Mouse (Mus musculus): ENCODE results near the gene Ccdc174.

DNA sequence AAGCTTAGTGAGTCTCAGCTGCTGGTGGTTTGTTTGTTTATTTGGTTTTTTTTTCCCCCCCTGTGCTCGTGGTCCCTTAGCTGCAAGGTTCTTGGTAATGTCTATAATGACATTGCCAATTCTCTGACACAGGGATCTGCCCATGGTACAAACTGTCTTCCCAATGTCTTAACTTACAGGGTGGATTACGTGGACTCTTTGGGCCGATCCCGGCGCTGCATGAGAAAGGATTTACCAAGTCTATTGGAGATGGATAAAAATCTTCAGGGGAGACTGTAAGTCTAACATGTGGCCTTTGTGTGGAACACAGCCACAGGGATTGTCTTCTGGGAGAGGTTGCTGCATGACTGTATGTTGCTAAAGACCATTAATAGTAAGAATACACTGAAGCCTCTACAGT is 12.8 kb downstream of the Ccdc174 start:
- no peak for TF ChIP-seq POLR2A (IDR thresholded peaks at IDR 0.05; ENCODE audit: low read depth, low read length)
- no peak for TF ChIP-seq CTCF (conservative IDR thresholded peaks at IDR 0.05 in 1 of 2, IDR thresholded peaks at IDR 0.05 in 1 of 2; ENCODE audit: low read depth in 2 of 2, low read length in 2 of 2)
- no peak for TF ChIP-seq GABPA (IDR thresholded peaks at IDR 0.05; ENCODE audit: insufficient replicate concordance, low read depth, low read length)
- TF ChIP-seq MAFK (IDR thresholded peaks at IDR 0.05; ENCODE audit: insufficient replicate concordance, low read length): no peak

All from CH12.LX (cell line).